Mouse (Mus musculus) inflammation-experienced regulatory T-cells (primary cell): Measurements from ENCODE around the gene Nolc1. TPM values are rescaled to one million over a fixed set of nuclear protein-coding genes. Genes with fewer than 3 reads are reported as not detected.

ENCODE experiments used
- polyA plus RNA-seq, 2 experiments: library from polyadenylated mRNA; unstranded; fragments of 100-300 nt; shearing (Covaris generic); gene quantifications; one replicate each; pipeline ENCODE4 v1.2.1; 2017

Gene Nolc1
- polyA plus RNA-seq, result 10 to 100 TPM; 75.5 to 93.8 TPM

DNA sequence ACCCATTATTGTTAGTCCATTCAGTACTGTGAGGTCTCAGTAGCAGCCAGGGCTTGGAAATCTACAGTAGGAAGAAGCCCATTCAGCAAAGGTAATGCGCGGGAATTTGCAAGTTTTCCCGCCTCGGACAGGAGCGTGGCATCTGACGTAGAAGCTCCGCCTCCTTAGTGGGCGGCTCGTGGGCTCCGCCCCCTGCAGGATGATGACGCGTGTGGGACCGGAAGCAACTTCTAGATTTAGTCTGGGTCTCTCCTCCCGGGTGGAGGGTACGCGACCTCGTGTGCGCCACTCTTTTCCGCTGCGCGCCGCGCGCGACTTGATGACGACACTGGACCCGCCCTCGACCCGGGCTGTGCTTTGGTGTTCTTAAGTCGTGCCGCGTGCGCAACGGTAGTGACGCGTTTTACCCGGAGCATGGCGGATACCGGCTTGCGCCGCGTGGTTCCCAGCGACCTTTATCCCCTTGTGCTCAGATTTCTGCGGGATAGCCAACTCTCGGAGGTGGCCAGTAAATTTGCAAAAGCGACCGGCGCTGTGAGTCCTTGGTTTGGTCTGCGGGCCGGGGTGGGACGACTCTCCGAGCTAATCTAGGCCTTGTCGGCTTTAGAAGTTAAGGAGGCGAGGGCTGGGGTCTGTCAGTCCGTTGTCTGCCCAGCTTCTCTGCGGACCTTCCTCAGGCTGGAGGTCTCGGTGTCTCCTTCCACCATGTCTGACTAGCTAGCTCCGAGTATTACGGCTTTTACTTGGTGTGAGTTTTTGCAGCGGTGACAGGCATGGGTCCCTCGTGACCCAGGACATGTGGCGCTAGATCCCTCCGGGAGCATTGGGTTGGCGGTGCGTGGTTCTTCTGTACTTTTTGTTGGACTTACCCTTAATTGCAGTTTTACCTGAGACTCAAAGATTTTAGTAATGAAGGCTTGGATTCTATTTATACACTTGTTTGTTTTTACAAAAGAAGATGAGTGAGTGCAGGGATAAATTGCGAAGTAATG, at the start of gene Nolc1:
Gene Nolc1 (plus strand): TSS at position 248 of the 992 bp plus-strand sequence.

DNA sequence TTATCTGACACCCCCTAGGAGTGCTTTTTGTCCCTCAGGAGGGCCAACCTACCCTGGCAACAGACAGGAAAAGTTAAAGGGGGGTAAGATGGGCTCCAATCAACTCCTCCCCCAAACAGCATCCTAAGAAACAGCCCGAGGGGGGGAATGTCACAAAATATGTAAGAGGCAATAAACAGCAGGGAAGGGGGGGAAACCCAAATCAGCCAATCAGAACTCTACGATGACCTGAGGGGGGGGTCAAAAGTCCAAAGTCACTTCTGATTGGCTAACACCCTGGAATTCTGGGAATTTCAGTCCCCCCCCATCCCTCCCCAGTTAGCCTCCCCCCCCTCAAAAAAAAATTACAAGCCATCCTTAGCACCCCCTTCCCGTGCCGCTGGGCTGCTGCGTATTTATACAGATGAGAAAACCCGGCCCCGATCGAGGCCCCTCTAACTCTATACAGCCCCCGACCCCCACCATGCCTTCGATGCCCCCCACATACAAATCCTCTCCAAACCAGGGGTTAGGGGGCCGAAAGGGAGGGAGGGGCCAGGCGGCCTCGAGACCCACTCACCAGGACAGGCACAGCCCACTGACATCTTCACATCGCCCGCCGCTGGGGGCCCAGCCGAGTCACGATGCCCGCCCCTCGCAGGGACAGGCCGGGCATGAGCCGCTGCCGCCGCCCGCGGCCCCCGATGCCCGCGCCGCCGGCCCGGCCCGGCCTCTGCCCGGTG, 31.2 kb upstream of the Nolc1 start, which contains the start of gene Pprc1:
Gene Pprc1 (plus strand): TSS at position 616 of the 722 bp plus-strand sequence.

GRCm38 (mm10) chr19:46044993-46045695, 30.5 kb upstream of the Nolc1 start, which contains the start of gene Ldb1:
Gene Ldb1 (minus strand): TSS chr19:46045214.

DNA sequence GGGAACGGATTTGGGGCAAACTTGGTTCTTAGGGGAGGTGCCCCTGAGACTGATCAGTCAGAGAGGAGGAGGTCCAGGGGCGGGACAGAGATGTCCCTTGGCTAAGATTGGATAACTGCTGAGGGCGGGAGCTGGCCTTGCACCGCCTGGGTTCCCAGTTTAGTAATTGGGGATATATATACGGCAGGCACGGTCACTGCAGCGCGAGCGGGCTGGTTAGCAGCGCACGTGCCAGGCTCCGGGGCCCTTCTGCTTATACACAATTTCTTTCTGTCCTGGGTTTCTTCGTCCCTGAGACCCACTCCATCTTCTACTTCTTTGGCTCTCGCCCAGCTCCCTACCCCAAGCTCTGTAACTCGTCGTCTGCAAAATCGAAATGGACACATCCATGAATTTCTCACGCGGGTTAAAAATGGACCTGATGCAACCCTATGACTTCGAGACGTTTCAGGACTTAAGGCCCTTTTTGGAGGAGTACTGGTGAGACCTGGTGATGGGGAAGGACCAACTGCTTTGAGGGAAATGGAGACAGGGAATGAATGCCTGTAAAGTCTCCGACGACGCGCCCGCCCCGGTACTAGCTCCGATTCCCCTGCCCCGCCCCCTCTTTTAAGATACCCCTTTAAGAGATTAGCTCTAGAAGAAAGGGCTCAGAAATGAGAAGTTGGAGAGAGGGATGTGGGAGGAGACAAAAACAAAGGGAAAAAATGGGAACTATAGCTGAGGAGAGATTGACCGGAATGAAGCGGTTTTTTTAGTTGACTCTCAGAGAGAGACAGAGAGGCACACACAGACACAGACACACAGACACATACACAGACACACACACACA, 56.2 kb downstream of the Nolc1 start, which contains the start of gene Elovl3:
Gene Elovl3 (plus strand): TSS at position 204 of the 832 bp plus-strand sequence.

Other genes with a start within 250 kb of the Nolc1 start
- gene Armh3, start 77.4 kb upstream of the Nolc1 start, polyA plus RNA-seq, result 10 to 100 TPM; 10.5 to 15.7 TPM
- gene Hps6, start 72.4 kb upstream of the Nolc1 start, polyA plus RNA-seq, result 10 to 100 TPM; 14.9 to 16.5 TPM
- gene Pprc1, start 31.0 kb upstream of the Nolc1 start, polyA plus RNA-seq, result 10 to 100 TPM; 43.5 to 60.9 TPM
- 100 to 1,000 TPM; 232 to 298 TPM for gene Ldb1, start 30.6 kb upstream of the Nolc1 start, polyA plus RNA-seq
- not detected for gene Elovl3, start 56.0 kb downstream of the Nolc1 start, polyA plus RNA-seq
- under 1 TPM in 1 of 2 experiments, not detected in 1; 0.27 TPM for gene Pitx3, start 72.5 kb downstream of the Nolc1 start, polyA plus RNA-seq
- 10 to 100 TPM; 57.4 to 61.6 TPM for gene Gbf1, start 76.6 kb downstream of the Nolc1 start, polyA plus RNA-seq
- gene Nfkb2, start 228.5 kb downstream of the Nolc1 start, polyA plus RNA-seq, result 100 to 1,000 TPM in 1 of 2 experiments, 10 to 100 TPM in 1; 87.1 to 102 TPM